ENCODE assay signal across 24 mouse cellular contexts in the genomic region with DNA sequence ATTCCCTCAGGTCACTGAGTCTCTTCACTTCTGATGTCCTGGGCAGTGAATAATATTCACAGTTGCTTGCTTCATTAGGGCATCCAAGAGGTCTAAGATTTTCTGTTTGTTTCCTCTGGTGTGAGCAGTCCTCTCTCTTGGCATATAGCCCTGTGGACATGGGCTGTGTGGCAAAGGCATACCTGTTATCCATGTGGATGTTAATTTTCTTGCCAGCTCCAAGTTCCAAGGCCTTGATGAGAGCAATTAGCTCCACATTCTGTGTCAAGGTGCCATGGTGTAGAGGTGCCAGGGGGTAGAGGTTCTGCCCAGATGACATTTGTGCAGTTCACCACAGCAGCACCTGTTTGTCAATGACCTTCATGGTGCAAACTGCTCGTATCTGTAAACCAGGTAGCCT.
"Had no signal": no experiment of that assay in that cellular context is flagged by ENCODE, and none has a peak within 500 bp of the region (broad histone marks: within the 10 kb centered on the region; RNA-seq: fewer than 3 reads in every experiment).

No protein-coding gene starts in this region.

- H3K4me3 ChIP-seq: embryonic facial prominence, embryonic 10.5 days; embryonic facial prominence, embryonic 12.5 days; embryonic facial prominence, embryonic 13.5 days; embryonic facial prominence, embryonic 15.5 days; erythroblast, embryonic 14.5 days; forebrain, embryonic 10.5 days; forebrain, embryonic 12.5 days; forebrain, embryonic 13.5 days; forebrain, embryonic 15.5 days; gastrocnemius, adult 2 months; heart, adult 2 months; heart, embryonic 10.5 days had no signal

- H3K27me3 ChIP-seq: embryonic facial prominence, embryonic 12.5 days; embryonic facial prominence, embryonic 13.5 days; embryonic facial prominence, embryonic 15.5 days; forebrain, embryonic 12.5 days; forebrain, embryonic 13.5 days; forebrain, embryonic 15.5 days had no signal

- H3K4me1 ChIP-seq: embryonic facial prominence, embryonic 10.5 days; embryonic facial prominence, embryonic 12.5 days; embryonic facial prominence, embryonic 13.5 days; embryonic facial prominence, embryonic 15.5 days; forebrain, embryonic 10.5 days; forebrain, embryonic 12.5 days; forebrain, embryonic 13.5 days; forebrain, embryonic 15.5 days; heart, embryonic 10.5 days had no signal

- DNase-seq: cerebellum, adult 8-10 months; cerebellum, adult 9-10 months; cerebellum, postnatal 25 days; cerebellum, postnatal 36 days; embryo, embryonic 11 days; forebrain, postnatal 0 days; gastrocnemius, adult 2 months; gastrocnemius, postnatal 10 days; gastrocnemius, postnatal 14 days; gastrocnemius, postnatal 25 days; gastrocnemius, postnatal 36 days; heart, adult 11 months; heart, adult 18-20 months; heart, adult 2 months had no signal

- H3K27ac ChIP-seq: embryonic facial prominence, embryonic 10.5 days; embryonic facial prominence, embryonic 12.5 days; embryonic facial prominence, embryonic 13.5 days; embryonic facial prominence, embryonic 15.5 days; forebrain, embryonic 10.5 days; forebrain, embryonic 12.5 days; forebrain, embryonic 13.5 days; forebrain, embryonic 15.5 days; gastrocnemius, adult 2 months; heart, adult 2 months; heart, embryonic 10.5 days had no signal
